Mouse (Mus musculus) midbrain, embryonic 16.5 days (tissue): ENCODE results near the gene Mdn1. TPM values are rescaled to one million over a fixed set of nuclear protein-coding genes. Genes with fewer than 3 reads are reported as not detected.

Source experiments
- ATAC-seq: fragments of 200-750 bp; cut with Nextera tagmentation; 2 replicates; pipeline ENCODE4 v1.8.0; 2017; ENCODE audit warnings: moderate TSS enrichment
- H3K27ac ChIP-seq: fragments of 300-500 bp; sonication (generic); 2 replicates; pipeline ENCODE4 v1.5.1; 2014; ENCODE audit warnings: mild to moderate bottlenecking, low read length, mixed read lengths
- H3K27me3 ChIP-seq: fragments of 300-500 bp; sonication (generic); 2 replicates; pipeline ENCODE4 v1.6.1; 2014; ENCODE audit warnings: low read depth, low read length, mixed read lengths; ENCODE audit not compliant: control insufficient read depth, insufficient read depth
- H3K36me3 ChIP-seq: fragments of 300-500 bp; sonication (generic); 2 replicates; pipeline ENCODE4 v1.6.1; 2014; ENCODE audit warnings: mild to moderate bottlenecking, low read length, moderate library complexity, mixed read lengths; ENCODE audit not compliant: control insufficient read depth, insufficient read depth
- H3K4me1 ChIP-seq: fragments of 300-500 bp; sonication (generic); 2 replicates; pipeline ENCODE4 v1.6.1; 2014; ENCODE audit warnings: mild to moderate bottlenecking, low read length, mixed read lengths; ENCODE audit not compliant: control insufficient read depth, insufficient read depth
- H3K4me2 ChIP-seq: fragments of 300-500 bp; sonication (generic); 2 replicates; pipeline ENCODE4 v1.6.1; 2014; ENCODE audit warnings: mild to moderate bottlenecking, low read length, mixed read lengths
- H3K4me3 ChIP-seq: fragments of 300-500 bp; sonication (generic); 2 replicates; pipeline ENCODE4 v1.5.1; 2014; ENCODE audit warnings: low read depth, mild to moderate bottlenecking, low read length, moderate library complexity, mixed read lengths
- H3K9ac ChIP-seq: fragments of 300-500 bp; sonication (generic); 2 replicates; pipeline ENCODE4 v1.6.1; 2014; ENCODE audit warnings: low read depth, low read length, mixed read lengths
- H3K9me3 ChIP-seq: fragments of 300-500 bp; sonication (generic); replicated peaks from 2 replicates; pipeline ENCODE4 v1.6.1; 2014; ENCODE audit warnings: mild to moderate bottlenecking, low read length, mixed read lengths; ENCODE audit not compliant: control insufficient read depth, poor library complexity, severe bottlenecking
- WGBS: fragments of 180-500 bp; shearing (Covaris S2); extraction: QIAGEN DNeasy Blood & Tissue Kit; methylation state at CpG from one replicate; pipeline ENCODE4 v1.1.7; 2014; 5-methylcytosine and 5-hydroxymethylcytosine counted together
- polyA plus RNA-seq: library from polyadenylated mRNA; unstranded; fragments of >200 nt; fragmentation: Nextera tagmentation; extraction: Ambion mirVana; gene quantifications from 2 replicates; pipeline ENCODE4 v1.2.1, GENCODE M21; 2015

Gene Mdn1
- 14.4 and 17.0 TPM in 2 replicates for polyA plus RNA-seq

GRCm38 (mm10) chr4:32656918-32657662, at the start of gene Mdn1:
Gene Mdn1, plus strand, starts transcription at chr4:32657119.
- Histone ChIP-seq H3K4me2 (peak within 1 kb of the TSS; percentile 73), H3K36me3 (no peaks in the 10 kb centered on the region), H3K4me1 (peaks cover 13% of the 10 kb centered on the region), H3K27me3 (no peaks in the 10 kb centered on the region), H3K4me3 (peak within 1 kb of the TSS; percentile 97), H3K9ac (peak within 1 kb of the TSS; percentile 75), H3K9me3 (no peaks in the 10 kb centered on the region), H3K27ac (peak within 1 kb of the TSS; percentile 81)
- under 1% methylated on average over 68 of the region's 68 CpGs for WGBS
- peak; percentile 96 for ATAC-seq

- H3K9ac ChIP-seq: peak within 1 kb of the TSS; percentile 88
- H3K36me3 ChIP-seq: no peaks in the 10 kb centered on the region; the same call in 1 of the 2 replicates
- under 1% methylated on average over 65 of the region's 67 CpGs for WGBS
- H3K4me2 ChIP-seq: peak within 1 kb of the TSS; percentile 93
- peaks cover 11% of the 10 kb centered on the region for H3K4me1 ChIP-seq
- ATAC-seq: peak; percentile 99
- no peaks in the 10 kb centered on the region for H3K27me3 ChIP-seq
- no peaks in the 10 kb centered on the region for H3K9me3 ChIP-seq
- H3K4me3 ChIP-seq: peak within 1 kb of the TSS; percentile 94
- H3K27ac ChIP-seq: peak within 1 kb of the TSS; percentile 88
Measured at GRCm38 (mm10) chr4:32615034-32615881, 41.7 kb upstream of the Mdn1 start, which contains the start of gene Casp8ap2. Gene Casp8ap2, plus strand, starts transcription at chr4:32615451.

DNA sequence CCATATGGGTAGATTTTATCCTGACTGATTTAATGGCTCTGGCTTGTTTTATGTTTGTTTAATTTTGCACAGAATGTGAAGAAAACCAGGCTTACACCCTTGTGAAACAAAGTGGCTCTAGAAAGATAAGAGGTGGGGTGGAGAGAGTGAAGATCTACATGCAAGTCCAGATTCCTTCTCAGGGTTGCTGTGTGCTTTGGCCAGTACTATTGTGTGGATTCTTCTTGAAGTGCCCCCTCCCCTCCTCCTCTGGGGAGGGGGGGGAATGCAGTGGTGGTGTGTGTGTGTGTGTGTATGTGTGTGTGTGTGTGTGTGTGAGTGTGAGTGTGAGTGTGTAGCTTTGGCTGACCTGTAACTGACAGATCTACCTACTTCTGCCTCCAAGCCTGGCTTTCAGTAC, 35.3 kb upstream of the Mdn1 start:
- H3K4me2 ChIP-seq: no peak overlapping the region
- no peaks in the 10 kb centered on the region for H3K9me3 ChIP-seq
- no peak for ATAC-seq
- H3K27me3 ChIP-seq: no peaks in the 10 kb centered on the region
- H3K9ac ChIP-seq: no peak overlapping the region
- no peaks in the 10 kb centered on the region; the same call in 1 of the 2 replicates for H3K36me3 ChIP-seq
- H3K27ac ChIP-seq: no peak overlapping the region
- no peak overlapping the region for H3K4me3 ChIP-seq
- peaks cover 1% of the 10 kb centered on the region; the same call in 1 of the 2 replicates for H3K4me1 ChIP-seq

- Histone ChIP-seq H3K27ac (no peak overlapping the region), H3K27me3 (no peaks in the 10 kb centered on the region), H3K9me3 (no peaks in the 10 kb centered on the region), H3K4me3 (no peak overlapping the region), H3K4me1 (peaks cover 5% of the 10 kb centered on the region), H3K9ac (no peak overlapping the region), H3K4me2 (no peak overlapping the region), H3K36me3 (peaks cover 8% of the 10 kb centered on the region; the same call in 1 of the 2 replicates)
- ATAC-seq: no peak
- WGBS: 89% methylated on average over 5 of the region's 5 CpGs
Measured at GRCm38 (mm10) chr4:32651669-32652068, 5.2 kb upstream of the Mdn1 start.

- Histone ChIP-seq H3K36me3 (no peaks in the 10 kb centered on the region), H3K9ac (peak overlapping the region; percentile 58), H3K27ac (peak overlapping the region; percentile 81), H3K4me2 (peak overlapping the region; percentile 69), H3K27me3 (no peaks in the 10 kb centered on the region), H3K4me1 (peaks cover 13% of the 10 kb centered on the region), H3K9me3 (no peaks in the 10 kb centered on the region), H3K4me3 (peak overlapping the region; percentile 97)
- ATAC-seq: peak; percentile 54
- WGBS: 53% methylated on average over 11 of the region's 11 CpGs
Measured at GRCm38 (mm10) chr4:32656146-32656904, 594 bp upstream of the Mdn1 start.

DNA sequence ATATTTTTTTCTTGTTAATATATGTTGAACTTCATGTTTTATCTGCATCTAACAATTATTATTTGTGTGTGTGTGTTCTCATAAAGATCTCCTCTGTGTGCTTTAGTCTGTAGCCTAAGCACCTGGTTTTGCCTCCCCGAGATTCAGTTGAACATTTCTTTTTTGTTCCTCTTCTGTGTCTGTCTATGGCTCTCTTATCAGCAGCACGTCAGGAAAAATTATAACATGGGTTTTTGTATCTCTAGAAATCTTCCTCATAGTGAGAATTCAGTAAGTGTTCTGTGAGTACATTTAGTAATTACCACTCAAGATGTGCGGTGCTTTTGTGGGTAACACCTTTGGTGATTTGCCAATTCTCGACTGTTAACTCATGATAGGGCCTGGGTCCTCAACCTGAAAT, 8.9 kb downstream of the Mdn1 start:
- H3K36me3 ChIP-seq: peaks cover 30% of the 10 kb centered on the region
- no peaks in the 10 kb centered on the region for H3K4me1 ChIP-seq

GRCm38 (mm10) chr4:32668291-32668690, 11.4 kb downstream of the Mdn1 start:
- Histone ChIP-seq H3K9ac (no peak overlapping the region), H3K9me3 (no peaks in the 10 kb centered on the region), H3K4me2 (no peak overlapping the region), H3K4me3 (no peak overlapping the region), H3K27ac (no peak overlapping the region), H3K36me3 (peaks cover 37% of the 10 kb centered on the region), H3K27me3 (no peaks in the 10 kb centered on the region), H3K4me1 (no peaks in the 10 kb centered on the region)
- WGBS: 89% methylated on average over 1 of the region's 1 CpGs
- ATAC-seq: no peak

More for the DNA sequence above, 8.9 kb downstream of the Mdn1 start:
- Histone ChIP-seq H3K4me2 (no peak overlapping the region), H3K9me3 (no peaks in the 10 kb centered on the region), H3K27ac (no peak overlapping the region), H3K9ac (no peak overlapping the region), H3K27me3 (no peaks in the 10 kb centered on the region), H3K4me3 (no peak overlapping the region)
- ATAC-seq: no peak
- WGBS: 94% methylated on average over 4 of the region's 4 CpGs

DNA sequence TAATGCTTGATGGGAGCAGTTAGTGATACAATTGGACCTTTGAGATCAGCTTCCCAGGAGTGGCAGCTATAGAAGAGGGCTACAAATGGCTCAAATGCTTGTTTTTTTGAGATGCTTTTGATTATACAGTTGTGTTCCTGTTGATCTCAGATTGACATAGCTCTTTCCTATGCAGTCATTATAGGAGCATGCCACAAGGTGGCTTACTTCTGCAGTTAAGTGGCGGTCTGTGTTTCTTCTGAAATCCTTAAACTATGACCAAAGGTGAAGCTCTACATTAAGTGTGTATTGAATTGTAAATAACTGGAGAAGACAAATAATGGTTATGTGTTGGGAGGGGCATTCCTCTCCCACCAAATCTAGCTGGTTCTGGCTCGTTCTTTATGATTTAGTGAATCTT, 12.9 kb downstream of the Mdn1 start:
- H3K27me3 ChIP-seq: no peaks in the 10 kb centered on the region
- H3K4me3 ChIP-seq: no peak overlapping the region
- H3K4me1 ChIP-seq: no peaks in the 10 kb centered on the region
- no peak overlapping the region for H3K9ac ChIP-seq
- H3K36me3 ChIP-seq: peaks cover 42% of the 10 kb centered on the region
- WGBS: 78% methylated on average over 2 of the region's 2 CpGs
- ATAC-seq: no peak
- H3K4me2 ChIP-seq: no peak overlapping the region
- H3K9me3 ChIP-seq: no peaks in the 10 kb centered on the region
- H3K27ac ChIP-seq: no peak overlapping the region
